Mouse (Mus musculus) MEL (cell line): ENCODE measurements around the gene Serpinb5. TPM values are rescaled to one million over a fixed set of nuclear protein-coding genes. Genes with fewer than 3 reads are reported as not detected.
"Not testable (repeated sequence)": the region's sequence is repeated elsewhere in the genome, so short reads cannot be mapped to it uniquely, and the experiment has no call there.

Experiments used
- DNase-seq: peaks from one replicate; pipeline ENCODE4 v3.0.0; 2011; ENCODE audit warnings: low read depth, low spot score
- H3K27ac ChIP-seq: 2 replicates; pipeline ENCODE4 v1.5.1; 2012; ENCODE audit warnings: low read depth, mild to moderate bottlenecking, control low read depth, low read length, moderate library complexity; ENCODE audit not compliant: control insufficient read depth
- H3K27me3 ChIP-seq, 2 experiments: fragments of 150-350 bp in 1 of 2; sonication (generic) in 1 of 2; 2 replicates each; pipeline ENCODE4 v1.6.1; 2012; ENCODE audit warnings: low read length in 2 of 2, mild to moderate bottlenecking in 2 of 2, improper control_type of control experiment in 1 of 2, moderate library complexity in 1 of 2; ENCODE audit not compliant: insufficient read depth in 2 of 2, control insufficient read depth in 1 of 2
- H3K36me3 ChIP-seq, 2 experiments: 2 replicates each; pipeline ENCODE4 v1.6.1; 2012 to 2014; ENCODE audit warnings: low read length in 2 of 2, improper control_type of control experiment in 1 of 2, inconsistent platforms in 1 of 2, mild to moderate bottlenecking in 1 of 2; ENCODE audit not compliant: insufficient read depth in 2 of 2, control insufficient read depth in 1 of 2
- H3K4me1 ChIP-seq, 2 experiments: fragments of 150-350 bp in 1 of 2; sonication (generic) in 1 of 2; 2 replicates each; pipeline ENCODE4 v1.6.1; 2012; ENCODE audit warnings: low read length in 2 of 2, improper control_type of control experiment in 1 of 2, mild to moderate bottlenecking in 1 of 2; ENCODE audit not compliant: insufficient read depth in 2 of 2, control insufficient read depth in 1 of 2
- H3K4me3 ChIP-seq, 2 experiments: fragments of 150-350 bp in 1 of 2; sonication (generic) in 1 of 2; 2 replicates each; pipeline ENCODE4 v1.5.1; 2012; ENCODE audit warnings: low read depth in 2 of 2, low read length in 2 of 2, mild to moderate bottlenecking in 2 of 2, moderate library complexity in 2 of 2, control low read depth in 1 of 2, improper control_type of control experiment in 1 of 2; ENCODE audit not compliant: control insufficient read depth in 1 of 2, insufficient read depth in 1 of 2
- H3K79me2 ChIP-seq: 2 replicates; pipeline ENCODE4 v1.6.1; 2012; ENCODE audit warnings: mild to moderate bottlenecking, low read length, moderate library complexity; ENCODE audit not compliant: control insufficient read depth, poor library complexity, insufficient read depth
- H3K9ac ChIP-seq: 2 replicates; pipeline ENCODE4 v1.6.1; 2012; ENCODE audit warnings: low read depth, mild to moderate bottlenecking, control low read depth, low read length, moderate library complexity; ENCODE audit not compliant: control insufficient read depth, poor library complexity, severe bottlenecking
- H3K9me3 ChIP-seq: fragments of 150-350 bp; sonication (generic); replicated peaks from 2 replicates; pipeline ENCODE4 v1.6.1; 2012; ENCODE audit warnings: mild to moderate bottlenecking, low read length, improper control_type of control experiment, moderate library complexity; ENCODE audit not compliant: insufficient read depth
- CTCF ChIP-seq, 3 experiments: IDR thresholded peaks in 2 of 3; conservative IDR thresholded peaks in 1 of 3; 2 replicates each; pipeline ENCODE4 v1.5.1; 2011 to 2012; ENCODE audit warnings: low read length in 3 of 3, low read depth in 2 of 3, mild to moderate bottlenecking in 2 of 3, improper control_type of control experiment in 1 of 3, inconsistent platforms in 1 of 3, mixed read lengths in 1 of 3, moderate library complexity in 1 of 3; ENCODE audit not compliant: control insufficient read depth in 1 of 3, insufficient read depth in 1 of 3, poor library complexity in 1 of 3, severe bottlenecking in 1 of 3
- E2F4 ChIP-seq: IDR thresholded peaks from 2 replicates; pipeline ENCODE4 v1.6.1; 2011; ENCODE audit warnings: low read depth, low read length, improper control_type of control experiment, borderline replicate concordance
- EP300 ChIP-seq, 2 experiments: IDR thresholded peaks; 2 replicates each; pipeline ENCODE4 v1.6.1; 2011; ENCODE audit warnings: improper control_type of control experiment in 2 of 2, low read length in 2 of 2, low read depth in 1 of 2, mild to moderate bottlenecking in 1 of 2
- ETS1 ChIP-seq: IDR thresholded peaks from 2 replicates; pipeline ENCODE4 v1.6.1; 2012; ENCODE audit warnings: low read depth, mild to moderate bottlenecking, inconsistent platforms, low read length, improper control_type of control experiment, moderate library complexity
- GABPA ChIP-seq: IDR thresholded peaks from 2 replicates; pipeline ENCODE4 v1.6.1; 2012; ENCODE audit warnings: low read depth, mild to moderate bottlenecking, inconsistent platforms, low read length, improper control_type of control experiment, moderate library complexity
- GATA1 ChIP-seq: IDR thresholded peaks from 2 replicates; pipeline ENCODE4 v1.6.1; 2011; ENCODE audit warnings: low read depth, low read length, improper control_type of control experiment
- JUND ChIP-seq: IDR thresholded peaks from 2 replicates; pipeline ENCODE4 v1.6.1; 2011; ENCODE audit warnings: low read depth, mild to moderate bottlenecking, improper control_type of control experiment, low read length
- MAX ChIP-seq: IDR thresholded peaks from 2 replicates; pipeline ENCODE4 v1.6.1; 2011; ENCODE audit warnings: low read length, improper control_type of control experiment
- MAZ ChIP-seq: IDR thresholded peaks from 2 replicates; pipeline ENCODE4 v1.6.1; 2012; ENCODE audit warnings: low read depth, mild to moderate bottlenecking, inconsistent platforms, low read length, improper control_type of control experiment
- POLR2A ChIP-seq, 2 experiments: IDR thresholded peaks; 2 replicates each; pipeline ENCODE4 v1.6.1; 2011 to 2012; ENCODE audit warnings: low read length in 2 of 2, mild to moderate bottlenecking in 2 of 2, control low read depth in 1 of 2, improper control_type of control experiment in 1 of 2, low read depth in 1 of 2, moderate library complexity in 1 of 2; ENCODE audit not compliant: control insufficient read depth in 1 of 2, insufficient read depth in 1 of 2, poor library complexity in 1 of 2
- RAD21 ChIP-seq: IDR thresholded peaks from 2 replicates; pipeline ENCODE4 v1.6.1; 2011; ENCODE audit warnings: mild to moderate bottlenecking, low read depth, low read length, improper control_type of control experiment
- RCOR1 ChIP-seq: IDR thresholded peaks from 2 replicates; pipeline ENCODE4 v1.6.1; 2012; ENCODE audit warnings: low read depth, mild to moderate bottlenecking, inconsistent platforms, low read length, improper control_type of control experiment
- SIN3A ChIP-seq: IDR thresholded peaks from 2 replicates; pipeline ENCODE4 v1.6.1; 2012; ENCODE audit warnings: low read length, improper control_type of control experiment, inconsistent platforms
- SMC3 ChIP-seq: IDR thresholded peaks from 2 replicates; pipeline ENCODE4 v1.6.1; 2011; ENCODE audit warnings: low read depth, low read length, improper control_type of control experiment
- TAL1 ChIP-seq: IDR thresholded peaks from 2 replicates; pipeline ENCODE4 v1.6.1; 2012; ENCODE audit warnings: mild to moderate bottlenecking, inconsistent platforms, low read length, moderate library complexity, mixed read lengths
- TCF12 ChIP-seq: IDR thresholded peaks from 2 replicates; pipeline ENCODE4 v1.6.1; 2014; ENCODE audit warnings: low read depth, mild to moderate bottlenecking, inconsistent platforms, low read length, improper control_type of control experiment, moderate library complexity
- USF1 ChIP-seq: IDR thresholded peaks from 2 replicates; pipeline ENCODE4 v1.6.1; 2014; ENCODE audit warnings: low read depth, mild to moderate bottlenecking, inconsistent platforms, low read length, improper control_type of control experiment, moderate library complexity
- ZC3H11A ChIP-seq: IDR thresholded peaks from 2 replicates; pipeline ENCODE4 v1.6.1; 2012; ENCODE audit warnings: low read depth, mild to moderate bottlenecking, inconsistent platforms, low read length, improper control_type of control experiment
- ZKSCAN1 ChIP-seq: IDR thresholded peaks from 2 replicates; pipeline ENCODE4 v1.6.1; 2012; ENCODE audit warnings: low read depth, mild to moderate bottlenecking, inconsistent platforms, low read length, improper control_type of control experiment, moderate library complexity
- polyA plus RNA-seq, 2 experiments: library from polyadenylated mRNA; stranded (reverse) in 1 of 2; unstranded in 1 of 2; fragments of >175 nt in 1 of 2; fragments of >200 nt in 1 of 2; gene quantifications; 2 replicates each; pipeline versions ENCODE4 v1.2.1 to v1.2.4; 2012; ENCODE audit warnings: low replicate concordance in 2 of 2, low read depth in 1 of 2; ENCODE audit not compliant: insufficient read length in 2 of 2, insufficient read depth in 1 of 2, missing spikeins in 1 of 2
- total RNA-seq: library from RNA; depleted of rRNA; stranded (reverse); fragments of 300-350 nt; gene quantifications from 2 replicates; pipeline ENCODE4 v1.2.3, GENCODE M21; 2012

The Serpinb5 gene
- total and polyA plus RNA-seq, 3 experiments, result not detected

GRCm38 (mm10) chr1:106883812-106884211, 22.8 kb downstream of the Serpinb5 start:
- no peak overlapping the region for H3K27ac ChIP-seq
- TF ChIP-seq USF1, result no peak
- peak; percentile 41 for TF ChIP-seq ZC3H11A
- no peak for TF ChIP-seq JUND
- peak; percentile 84 for TF ChIP-seq RAD21
- no peak for TF ChIP-seq POLR2A (IDR thresholded peaks at IDR 0.05; ENCODE audit: control insufficient read depth in 1 of 2, insufficient read depth in 1 of 2, low read depth in 1 of 2, low read length in 2 of 2, poor library complexity in 1 of 2)
- TF ChIP-seq CTCF (IDR thresholded peaks at IDR 0.05 in 2 of 3, conservative IDR thresholded peaks at IDR 0.05 in 1 of 3; ENCODE audit: control insufficient read depth in 1 of 3, insufficient read depth in 1 of 3, low read depth in 2 of 3, low read length in 3 of 3, poor library complexity in 1 of 3, severe bottlenecking in 1 of 3), result peak; percentile 17 to 76 (median 48); a peak in 5 of 6 replicates
- peak; percentile 61 for TF ChIP-seq SMC3
- no peaks in the 10 kb centered on the region; a peak in 1 of 4 replicates for H3K4me1 ChIP-seq
- peak; percentile 56 for DNase-seq
- H3K27me3 ChIP-seq, result peaks cover 0 to 4% of the 10 kb centered on the region in 2 experiments; a peak in 2 of 4 replicates
- H3K79me2 ChIP-seq, result no peaks in the 10 kb centered on the region
- no peaks in the 10 kb centered on the region for H3K9me3 ChIP-seq
- no peak overlapping the region for H3K4me3 ChIP-seq
- H3K36me3 ChIP-seq, result no peaks in the 10 kb centered on the region
- no peak overlapping the region for H3K9ac ChIP-seq

GRCm38 (mm10) chr1:106895142-106895541, 34.2 kb downstream of the Serpinb5 start:
- peak; percentile 39 for DNase-seq
- not testable (repeated sequence) for H3K27ac ChIP-seq, H3K27me3 ChIP-seq, H3K36me3 ChIP-seq, H3K9me3 ChIP-seq, H3K4me3 ChIP-seq, H3K4me1 ChIP-seq, H3K9ac ChIP-seq
- peak; percentile 59 for TF ChIP-seq ETS1
- peak; percentile 84 to 88 for TF ChIP-seq EP300 (IDR thresholded peaks at IDR 0.05; ENCODE audit: low read depth in 1 of 2, low read length in 2 of 2)
- TF ChIP-seq TCF12, result peak; percentile 94
- peak; percentile 87 for TF ChIP-seq GATA1
- TF ChIP-seq RCOR1, result peak; percentile 61; the same call in 1 of the 2 replicates
- TF ChIP-seq TAL1, result peak; percentile 28
- TF ChIP-seq, all 39 proteins: peak for 6; not testable (repeated sequence) for 33
- not testable (repeated sequence) for H3K79me2 ChIP-seq

GRCm38 (mm10) chr1:106901406-106901805, 40.4 kb downstream of the Serpinb5 start:
- H3K9me3 ChIP-seq, result no peaks in the 10 kb centered on the region
- H3K79me2 ChIP-seq, result no peaks in the 10 kb centered on the region
- no peak overlapping the region for H3K4me3 ChIP-seq
- H3K27me3 ChIP-seq, result peaks cover 0 to 1% of the 10 kb centered on the region in 2 experiments; a peak in 3 of 4 replicates
- no peak overlapping the region for H3K9ac ChIP-seq
- no peak overlapping the region for H3K27ac ChIP-seq
- DNase-seq, result peak; percentile 54
- no peaks in the 10 kb centered on the region for H3K36me3 ChIP-seq
- TF ChIP-seq MAX (peak; percentile 24; the same call in 1 of the 2 replicates), CTCF (IDR thresholded peaks at IDR 0.05 in 2 of 3, conservative IDR thresholded peaks at IDR 0.05 in 1 of 3; ENCODE audit: control insufficient read depth in 1 of 3, insufficient read depth in 1 of 3, low read depth in 2 of 3, low read length in 3 of 3, poor library complexity in 1 of 3, severe bottlenecking in 1 of 3) (peak; percentile 69 to 82 (median 70)), RAD21 (peak; percentile 82), GABPA (no peak), ZC3H11A (peak; percentile 62), SIN3A (peak; percentile 30; the same call in 1 of the 2 replicates), ZKSCAN1 (no peak), SMC3 (peak; percentile 75), MAZ (0 out of 2 replicates have a peak, but pooled peaks have one; percentile 21), E2F4 (no peak)
- no peaks in the 10 kb centered on the region for H3K4me1 ChIP-seq
